Mouse (Mus musculus) ES-Bruce4 (cell line): ENCODE results near the gene Fam126b.
"Not testable (repeated sequence)": the region's sequence is repeated elsewhere in the genome, so short reads cannot be mapped to it uniquely, and the experiment has no call there.

ENCODE experiments used
- CTCF ChIP-seq: IDR thresholded peaks from one replicate; pipeline ENCODE4 v1.8.1; 2011; ENCODE audit warnings: low read depth, low read length
- POLR2A ChIP-seq: IDR thresholded peaks from one replicate; pipeline ENCODE4 v1.8.1; 2011; ENCODE audit warnings: low read length; ENCODE audit not compliant: insufficient read depth

GRCm38 (mm10) chr1:58560370-58560769 is 25.8 kb downstream of the Fam126b start:
- TF ChIP-seq POLR2A, CTCF: not testable (repeated sequence)
